Mouse (Mus musculus) intestine, postnatal 0 days (tissue): Measurements from ENCODE around the gene Prss36. TPM values are rescaled to one million over a fixed set of nuclear protein-coding genes. Genes with fewer than 3 reads are reported as not detected.

Experiments used
- ATAC-seq: fragments of 200-750 bp; cut with Nextera tagmentation; 2 replicates; pipeline ENCODE4 v1.8.0; 2017; ENCODE audit warnings: mild to moderate bottlenecking, moderate TSS enrichment, moderate library complexity
- H3K27ac ChIP-seq: fragments of 300-500 bp; sonication (generic); 2 replicates; pipeline ENCODE4 v1.5.1; 2014; ENCODE audit warnings: mild to moderate bottlenecking, low read depth, low read length, moderate library complexity
- H3K27me3 ChIP-seq: fragments of 300-500 bp; sonication (generic); replicated peaks from 2 replicates; pipeline ENCODE4 v1.6.1; 2014; ENCODE audit warnings: low read length, mixed read lengths; ENCODE audit not compliant: control insufficient read depth, insufficient read depth
- H3K36me3 ChIP-seq: fragments of 300-500 bp; sonication (generic); 2 replicates; pipeline ENCODE4 v1.6.1; 2014; ENCODE audit warnings: mild to moderate bottlenecking, moderate library complexity; ENCODE audit not compliant: control insufficient read depth, insufficient read depth
- H3K4me1 ChIP-seq: fragments of 300-500 bp; sonication (generic); replicated peaks from 2 replicates; pipeline ENCODE4 v1.6.1; 2014; ENCODE audit warnings: antibody characterized with exemption, low read length, mixed read lengths; ENCODE audit not compliant: control insufficient read depth, insufficient read depth
- H3K4me2 ChIP-seq: fragments of 300-500 bp; sonication (generic); replicated peaks from 2 replicates; pipeline ENCODE4 v1.6.1; 2014; ENCODE audit warnings: low read depth, mild to moderate bottlenecking, moderate library complexity
- H3K4me3 ChIP-seq: fragments of 300-500 bp; sonication (generic); 2 replicates; pipeline ENCODE4 v1.5.1; 2014; ENCODE audit warnings: low read depth, low read length
- H3K9ac ChIP-seq: fragments of 300-500 bp; sonication (generic); 2 replicates; pipeline ENCODE4 v1.6.1; 2014; ENCODE audit warnings: mild to moderate bottlenecking, low read depth, low read length
- H3K9me3 ChIP-seq: fragments of 300-500 bp; sonication (generic); 2 replicates; pipeline ENCODE4 v1.6.1; 2016; ENCODE audit warnings: mixed run types; ENCODE audit not compliant: control insufficient read depth
- CTCF ChIP-seq: sonication (generic); IDR thresholded peaks from 2 replicates; pipeline ENCODE4 v1.5.1; 2016; ENCODE audit warnings: low read depth, mild to moderate bottlenecking, control low read depth, antibody characterized with exemption, moderate library complexity
- WGBS: fragments of 180-500 bp; shearing (Covaris S2); extraction: QIAGEN DNeasy Blood & Tissue Kit; methylation state at CpG from one replicate; pipeline ENCODE4 v1.1.7; 2014; 5-methylcytosine and 5-hydroxymethylcytosine counted together
- polyA plus RNA-seq: library from polyadenylated mRNA; unstranded; fragments of >200 nt; fragmentation: Nextera tagmentation; extraction: Ambion mirVana; gene quantifications from 2 replicates; pipeline ENCODE4 v1.2.1, GENCODE M21; 2015

Gene Prss36
- polyA plus RNA-seq, 1 experiment from 2014 or later = 6.3 TPM

DNA sequence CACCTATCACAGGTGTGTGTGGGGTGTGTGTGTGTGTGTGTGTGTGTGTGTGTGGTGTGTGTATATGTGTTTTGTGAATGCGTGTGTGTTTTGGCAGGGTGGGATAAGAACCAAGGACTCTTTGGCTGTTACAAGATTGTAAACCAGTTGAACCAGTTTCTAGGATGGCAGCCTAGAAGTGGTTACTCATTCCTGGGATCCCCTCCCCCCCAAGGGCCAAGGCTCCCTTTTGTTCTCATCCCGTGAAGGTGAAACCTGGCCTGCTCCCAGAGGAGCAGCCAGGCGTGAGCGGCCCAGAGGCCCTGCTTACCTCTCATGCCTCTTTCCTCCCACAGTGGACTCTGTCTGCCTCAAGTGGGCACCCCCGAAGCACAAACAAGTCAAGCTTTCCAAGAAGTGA lies 21.3 kb downstream of the Prss36 start:
- no peak for TF ChIP-seq CTCF
- 0 out of 2 replicates have a peak overlapping the region, but pooled peaks have one; percentile 31 for H3K9ac ChIP-seq
- H3K4me3 ChIP-seq = no peak overlapping the region
- peaks cover 12% of the 10 kb centered on the region; the same call in 1 of the 2 replicates for H3K36me3 ChIP-seq
- no peaks in the 10 kb centered on the region for H3K9me3 ChIP-seq
- H3K4me2 ChIP-seq = no peak overlapping the region
- H3K27ac ChIP-seq = peak overlapping the region; percentile 84
- H3K27me3 ChIP-seq = no peaks in the 10 kb centered on the region
- WGBS = 32% methylated on average over 5 of the region's 5 CpGs
- 0 out of 2 replicates have a peak, but pooled peaks cover 7% of the 10 kb centered on the region for H3K4me1 ChIP-seq
- peak; percentile 70 for ATAC-seq

DNA sequence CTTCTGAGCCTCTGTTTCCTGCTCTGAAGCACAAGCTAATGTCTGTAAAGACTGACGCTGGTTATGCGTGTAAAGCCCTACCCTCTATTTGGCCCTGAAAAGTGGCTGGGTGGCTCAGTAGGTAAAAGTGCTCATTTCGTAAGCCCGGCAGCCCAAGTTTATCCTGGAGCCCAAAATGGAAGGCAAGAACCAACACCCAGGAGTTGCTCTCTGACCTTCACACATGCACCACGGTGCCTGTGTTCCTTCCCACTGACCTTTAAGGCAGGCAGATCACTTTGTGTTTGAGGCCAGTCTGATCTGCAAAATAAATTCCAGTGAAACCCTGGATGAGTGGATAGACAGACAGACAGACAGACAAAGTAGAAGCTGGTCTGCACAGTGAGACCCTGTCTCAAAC lies 22.8 kb downstream of the Prss36 start:
- no peak overlapping the region for H3K4me2 ChIP-seq
- H3K27ac ChIP-seq = no peak overlapping the region
- 69% methylated on average over 5 of the region's 5 CpGs for WGBS
- no peak for TF ChIP-seq CTCF
- 0 out of 2 replicates have a peak, but pooled peaks cover 7% of the 10 kb centered on the region for H3K4me1 ChIP-seq
- no peaks in the 10 kb centered on the region for H3K27me3 ChIP-seq
- no peaks in the 10 kb centered on the region for H3K9me3 ChIP-seq
- ATAC-seq = no peak
- peaks cover 14% of the 10 kb centered on the region; the same call in 1 of the 2 replicates for H3K36me3 ChIP-seq
- no peak overlapping the region for H3K4me3 ChIP-seq
- H3K9ac ChIP-seq = no peak overlapping the region

DNA sequence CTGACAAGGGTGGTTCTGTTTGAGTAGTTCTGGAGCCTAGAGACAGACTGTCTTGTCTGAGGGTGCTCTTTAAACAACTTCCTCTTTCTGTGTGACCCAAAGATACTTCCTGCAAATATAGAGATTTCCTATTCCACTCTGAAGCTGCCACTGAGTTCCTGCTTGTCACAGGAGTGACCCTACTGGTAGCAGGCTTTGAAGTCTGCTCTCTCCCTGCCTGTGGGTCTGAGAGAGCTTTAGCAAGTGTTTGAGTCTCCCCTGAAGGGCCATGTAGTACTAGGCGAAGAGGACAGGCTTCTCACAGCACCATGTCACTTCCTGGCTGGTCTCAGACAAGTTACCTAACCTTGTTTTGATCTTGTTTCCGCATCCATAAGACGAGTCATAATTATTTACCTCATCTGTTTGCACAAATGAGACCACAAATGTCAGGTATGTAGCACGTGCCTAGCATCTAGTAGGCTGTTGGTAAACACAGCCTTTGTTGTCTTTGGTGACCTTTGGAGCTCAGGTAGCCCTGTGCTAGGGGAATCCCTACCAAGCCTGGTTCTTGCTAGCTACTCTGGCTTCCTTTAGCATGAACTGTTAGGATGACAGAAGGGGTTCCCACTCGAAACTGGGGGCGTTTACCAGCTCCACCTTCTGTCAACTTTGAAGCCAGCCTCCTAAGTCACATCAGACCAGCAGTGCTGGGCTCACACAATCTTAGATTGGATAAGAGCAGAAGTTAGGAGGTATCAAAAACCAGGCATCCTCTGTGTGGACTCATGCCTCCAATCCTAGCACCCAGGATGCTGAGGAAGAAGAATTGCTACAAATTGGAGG lies 23.9 kb downstream of the Prss36 start:
- Histone ChIP-seq H3K27ac (peak overlapping the region; percentile 73; the same call in 1 of the 2 replicates), H3K9me3 (no peaks in the 10 kb centered on the region), H3K27me3 (no peaks in the 10 kb centered on the region), H3K9ac (no peak overlapping the region), H3K4me2 (no peak overlapping the region), H3K4me1 (0 out of 2 replicates have a peak, but pooled peaks cover 7% of the 10 kb centered on the region), H3K4me3 (no peak overlapping the region), H3K36me3 (peaks cover 14% of the 10 kb centered on the region; the same call in 1 of the 2 replicates)
- WGBS = 47% methylated on average over 6 of the region's 6 CpGs
- TF ChIP-seq CTCF = no peak
- no peak for ATAC-seq

DNA sequence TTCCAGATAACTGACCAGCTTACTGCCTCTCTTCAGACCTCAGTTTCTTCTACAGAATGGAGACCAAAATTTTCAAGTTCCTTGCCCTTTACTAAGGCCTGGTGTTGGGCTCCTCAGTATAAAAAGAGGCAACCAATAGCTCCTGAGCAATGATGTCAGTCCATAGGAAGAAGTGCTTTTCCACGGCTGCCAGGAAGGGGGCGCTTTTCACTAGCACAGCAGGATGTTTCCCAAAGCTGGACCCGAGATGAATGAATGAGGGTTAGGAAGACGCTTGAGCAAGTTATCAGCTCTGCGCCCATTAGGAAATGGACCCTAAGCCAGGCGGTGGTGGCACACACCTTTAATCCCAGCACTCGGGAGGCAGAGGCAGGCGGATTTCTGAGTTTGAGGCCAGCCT lies 25.0 kb downstream of the Prss36 start:
- 52% methylated on average over 8 of the region's 8 CpGs for WGBS

DNA sequence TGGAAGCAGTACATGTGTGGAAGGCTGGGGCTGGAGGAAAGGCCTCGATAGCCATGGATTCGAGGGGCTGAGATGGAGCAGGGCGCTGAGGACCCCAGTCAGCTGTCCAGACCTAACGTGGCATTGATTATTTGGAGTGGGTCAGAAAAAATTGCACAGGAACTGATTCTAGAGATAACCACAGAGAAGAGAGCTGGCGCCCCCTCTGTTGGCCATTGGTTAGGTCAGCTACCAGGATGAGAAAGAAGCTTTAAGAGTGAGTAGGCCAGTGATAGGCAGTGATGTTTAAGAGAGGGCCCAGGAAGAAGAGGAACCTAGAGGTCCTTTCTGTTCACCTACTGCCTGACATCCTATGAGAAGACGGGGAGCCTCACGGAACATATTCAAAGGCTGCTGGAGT lies 27.2 kb downstream of the Prss36 start:
- 72% methylated on average over 7 of the region's 7 CpGs for WGBS
- peak; percentile 63 for TF ChIP-seq CTCF
- ATAC-seq = no peak
- Histone ChIP-seq H3K27ac (no peak overlapping the region), H3K27me3 (no peaks in the 10 kb centered on the region), H3K9me3 (no peaks in the 10 kb centered on the region), H3K4me1 (0 out of 2 replicates have a peak, but pooled peaks cover 7% of the 10 kb centered on the region), H3K4me2 (no peak overlapping the region), H3K36me3 (peaks cover 16% of the 10 kb centered on the region; the same call in 1 of the 2 replicates), H3K9ac (no peak overlapping the region), H3K4me3 (no peak overlapping the region)

More for the DNA sequence above, 25.0 kb downstream of the Prss36 start:
- Histone ChIP-seq H3K27me3 (no peaks in the 10 kb centered on the region), H3K4me3 (no peak overlapping the region), H3K9me3 (no peaks in the 10 kb centered on the region), H3K9ac (no peak overlapping the region), H3K27ac (no peak overlapping the region), H3K36me3 (peaks cover 13% of the 10 kb centered on the region; the same call in 1 of the 2 replicates), H3K4me2 (no peak overlapping the region), H3K4me1 (0 out of 2 replicates have a peak, but pooled peaks cover 7% of the 10 kb centered on the region)
- ATAC-seq = no peak
- peak; percentile 74 for TF ChIP-seq CTCF

DNA sequence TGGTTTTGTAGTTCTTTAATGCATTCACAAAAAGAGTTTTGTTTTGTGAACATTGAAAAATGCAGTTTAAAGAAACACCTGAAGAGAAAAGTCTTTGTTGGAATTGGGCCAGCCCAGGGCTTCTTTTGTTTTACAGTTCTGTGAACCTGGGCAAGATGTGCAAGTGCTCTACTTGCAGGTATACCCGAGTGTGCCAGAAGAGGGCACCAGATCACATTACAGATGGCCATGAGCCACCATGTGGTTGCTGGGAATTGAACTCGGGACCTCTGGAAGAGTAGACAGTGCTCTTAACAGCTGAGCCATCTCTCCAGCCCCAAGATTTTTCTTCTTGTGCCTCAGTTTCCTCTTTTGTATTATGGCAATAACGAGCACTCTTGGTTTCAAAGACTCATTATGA lies 28.3 kb downstream of the Prss36 start:
- H3K4me2 ChIP-seq = no peak overlapping the region
- no peaks in the 10 kb centered on the region for H3K9me3 ChIP-seq
- peak; percentile 76 for TF ChIP-seq CTCF
- 0 out of 2 replicates have a peak, but pooled peaks cover 4% of the 10 kb centered on the region for H3K4me1 ChIP-seq
- no peak overlapping the region for H3K4me3 ChIP-seq
- no peaks in the 10 kb centered on the region for H3K27me3 ChIP-seq
- no peak overlapping the region for H3K9ac ChIP-seq
- 62% methylated on average over 3 of the region's 3 CpGs for WGBS
- H3K27ac ChIP-seq = no peak overlapping the region
- no peak for ATAC-seq
- H3K36me3 ChIP-seq = peaks cover 16% of the 10 kb centered on the region; the same call in 1 of the 2 replicates
